Mouse (Mus musculus) forelimb bud, embryonic 11.5 days (tissue): ENCODE measurements at regions not wholly inside any gene's neighbourhood (a gene's known extent, or its start where the extent isn't known, plus 50 kb on each side); places are given as distances from the start of the nearest gene placed in this dataset.
"Not testable (repeated sequence)": the region's sequence is repeated elsewhere in the genome, so short reads cannot be mapped to it uniquely, and the experiment has no call there.

Experiments
- DNase-seq: peaks from one replicate; pipeline ENCODE4 v3.0.0-alpha.2; 2012; ENCODE audit warnings: low read depth, low spot score

DNA sequence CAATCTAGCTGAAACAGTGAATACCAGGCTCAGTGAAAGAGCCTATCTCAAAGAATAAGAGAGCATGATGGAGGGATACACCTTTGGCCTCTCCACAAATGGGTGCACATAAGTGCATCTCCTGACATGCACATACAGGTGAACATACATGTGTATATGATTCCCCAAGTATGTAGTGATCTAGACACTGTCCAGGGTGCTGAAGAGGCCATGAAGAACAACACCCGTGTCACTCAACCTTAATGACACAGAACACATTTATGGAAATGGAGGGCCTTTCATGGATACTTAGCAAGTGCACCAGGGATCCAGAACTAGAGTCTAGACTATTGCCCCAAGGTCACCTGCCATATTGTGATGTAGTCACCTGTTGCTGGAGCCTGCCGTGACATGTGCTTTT is 56.9 kb downstream of the Spata19 start:
- DNase-seq: peak; percentile 42

DNA sequence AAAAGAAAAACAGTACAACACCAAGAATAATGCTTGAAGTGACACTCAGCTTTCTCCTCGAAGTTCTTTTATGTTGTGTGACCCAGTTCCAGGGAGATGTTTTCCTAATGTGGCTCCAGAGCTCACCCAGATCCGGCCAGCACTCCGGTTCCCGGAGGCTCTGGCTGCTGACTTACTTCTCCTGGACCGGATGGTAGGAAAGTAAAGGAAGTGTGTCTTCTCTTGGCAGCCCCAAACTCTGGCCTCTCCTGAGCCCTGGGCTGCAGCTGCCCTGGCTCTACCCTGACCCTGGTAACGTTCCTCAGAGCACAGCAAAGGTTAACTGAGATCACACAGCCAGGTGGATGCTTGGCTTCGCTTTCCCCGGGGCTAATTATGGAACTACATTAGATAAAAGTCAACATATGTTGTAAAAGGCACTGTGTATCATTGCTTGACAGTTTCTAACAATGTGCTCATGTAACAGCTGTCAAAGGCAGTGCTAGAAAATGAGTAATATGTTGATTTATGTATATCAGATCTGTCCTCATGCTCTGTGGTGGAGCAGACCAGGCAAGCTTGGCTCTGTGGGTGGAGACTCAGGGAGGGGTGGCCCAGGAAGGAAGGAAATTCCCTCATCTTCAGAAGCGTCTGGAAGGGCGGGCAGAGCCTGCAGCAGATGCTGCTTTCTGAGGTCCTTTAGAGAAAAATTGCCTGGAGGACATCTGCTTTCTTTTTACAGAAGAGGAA is 57.5 kb downstream of the Spata19 start:
- no peak for DNase-seq

GRCm38 (mm10) chr9:27458335-27459040 is 61.9 kb downstream of the Spata19 start:
- no peak for DNase-seq

DNA sequence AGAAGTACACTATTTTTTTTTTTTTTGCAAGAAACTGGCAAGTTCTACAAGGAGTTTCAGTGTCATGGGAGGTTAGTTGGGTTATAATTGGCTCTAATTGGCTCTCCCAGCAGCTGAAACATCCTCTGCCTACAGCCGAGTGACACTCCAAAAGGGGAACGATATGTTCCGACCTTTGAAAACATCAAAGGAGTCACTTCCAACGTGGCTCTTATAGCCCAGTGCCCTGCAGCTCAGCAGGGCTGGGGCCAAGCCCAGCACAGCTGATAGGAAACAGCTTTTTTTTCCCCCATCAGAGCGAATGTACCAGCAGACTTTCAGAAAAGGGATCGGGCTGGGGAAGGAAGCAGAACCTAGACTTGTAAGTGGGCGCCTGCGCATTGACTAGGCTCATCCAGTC is 64.4 kb downstream of the Spata19 start:
- DNase-seq: peak; percentile 24

DNA sequence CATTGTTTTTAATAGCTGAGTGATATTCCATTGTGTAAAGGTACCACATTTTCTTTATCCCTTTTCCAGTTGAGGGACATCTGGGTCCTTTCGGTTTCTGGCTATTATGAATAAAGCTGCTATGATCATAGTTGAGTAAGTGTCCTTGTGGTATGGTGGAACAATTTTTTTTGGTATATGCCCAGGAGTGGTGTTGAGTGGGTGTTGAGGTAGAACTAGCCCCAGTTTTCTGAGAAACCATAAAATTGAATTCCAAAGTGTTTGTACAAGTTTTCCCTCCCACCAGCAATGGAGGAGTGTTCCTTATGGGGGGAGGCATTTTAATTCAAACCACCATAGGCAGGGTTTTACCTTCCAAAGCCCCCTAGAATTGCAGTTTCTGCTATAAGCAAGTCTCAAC is 67.4 kb downstream of the Spata19 start:
- no peak for DNase-seq

GRCm38 (mm10) chr9:27475468-27475867 is 78.9 kb downstream of the Spata19 start:
- DNase-seq: no peak

DNA sequence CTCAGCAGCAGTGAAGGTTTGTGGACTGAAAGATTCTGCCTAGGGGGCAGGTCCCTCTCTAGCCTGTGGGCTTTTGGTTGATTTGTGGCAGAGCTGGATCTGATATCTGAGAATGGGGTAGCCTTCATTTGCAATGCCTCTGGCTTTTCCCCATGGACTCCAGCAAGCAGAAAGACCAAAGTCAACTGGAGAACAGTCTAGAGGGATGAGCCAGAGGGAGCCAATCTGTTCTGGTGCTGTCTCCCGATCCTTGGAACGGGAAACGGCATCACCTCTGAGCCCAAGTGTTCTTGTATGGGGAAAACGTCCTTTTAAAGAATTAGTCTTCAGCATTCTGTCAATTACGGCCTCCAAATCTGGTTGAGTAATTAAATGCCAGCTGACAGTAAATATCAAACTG is 80.0 kb downstream of the Spata19 start:
- DNase-seq: no peak

DNA sequence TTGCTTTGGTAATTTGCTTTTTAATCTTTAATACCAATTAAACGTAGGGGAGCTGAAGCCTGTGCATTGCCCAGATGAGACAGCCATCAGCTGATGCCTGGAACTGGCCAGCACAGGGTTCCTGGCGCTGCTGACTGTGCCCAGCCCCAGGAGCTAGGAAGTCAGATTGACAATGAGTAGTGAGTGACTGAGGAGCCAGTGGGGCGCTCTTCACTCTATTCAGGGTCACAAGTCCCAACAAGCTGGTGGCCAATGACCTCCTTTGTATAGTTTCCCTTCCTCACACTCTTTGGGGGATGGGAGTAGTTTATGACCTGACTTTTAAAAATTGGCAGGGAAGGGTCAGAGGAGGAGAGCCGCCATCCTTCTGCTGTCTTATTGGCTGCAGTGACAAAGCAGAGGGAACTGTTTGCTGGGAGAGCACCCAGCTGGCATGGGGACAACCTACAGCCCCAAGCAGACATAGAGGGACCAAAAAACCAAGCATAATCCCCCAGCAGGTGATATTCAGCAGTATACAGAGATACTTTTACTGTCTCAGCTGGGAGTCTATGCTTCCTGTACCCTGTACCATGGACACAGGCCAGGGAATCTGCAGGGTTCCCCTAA is 80.6 kb downstream of the Spata19 start:
- DNase-seq: no peak

DNA sequence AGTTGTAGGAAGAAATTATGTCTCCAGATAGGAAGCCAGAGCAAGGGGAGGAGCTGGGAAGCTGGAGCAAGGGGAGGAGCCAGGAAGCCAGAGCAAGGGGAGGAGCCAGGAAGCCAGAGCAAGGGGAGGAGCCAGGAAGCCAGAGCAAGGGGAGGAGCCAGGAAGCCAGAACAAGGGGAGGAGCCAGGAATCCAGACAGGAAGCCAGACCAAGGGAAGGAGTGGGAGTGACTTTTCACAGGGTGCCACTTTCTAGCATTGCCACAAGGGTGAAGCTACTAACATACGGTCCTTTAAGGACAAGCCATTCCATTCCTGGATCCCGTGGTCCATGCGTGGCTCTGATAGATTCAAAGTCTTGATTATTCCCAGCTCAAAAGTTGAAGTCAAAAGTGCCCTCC is 81.7 kb downstream of the Spata19 start:
- no peak for DNase-seq

DNA sequence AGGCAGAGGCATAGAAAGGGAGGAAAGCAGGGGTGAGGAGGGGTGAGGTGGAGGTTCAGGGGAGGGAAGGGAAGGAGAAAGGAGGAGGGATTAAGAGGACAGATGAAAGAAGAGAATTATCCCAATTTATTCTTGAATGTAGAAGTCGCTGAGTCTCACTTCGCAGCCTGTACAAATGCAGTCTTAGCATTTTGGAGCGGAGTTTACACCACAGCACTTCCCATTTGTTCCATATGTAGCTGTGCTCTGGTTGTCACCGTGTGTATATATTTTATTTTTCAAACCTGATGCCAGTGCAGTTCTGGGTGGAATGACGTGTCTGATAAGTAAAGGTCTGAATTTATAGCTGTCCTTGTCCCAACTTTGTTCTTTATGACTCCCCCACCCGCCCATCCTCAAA is 105.2 kb downstream of the Spata19 start:
- no peak for DNase-seq

- no peak for DNase-seq
Measured at GRCm38 (mm10) chr9:27509157-27509556, 112.6 kb downstream of the Spata19 start.

DNA sequence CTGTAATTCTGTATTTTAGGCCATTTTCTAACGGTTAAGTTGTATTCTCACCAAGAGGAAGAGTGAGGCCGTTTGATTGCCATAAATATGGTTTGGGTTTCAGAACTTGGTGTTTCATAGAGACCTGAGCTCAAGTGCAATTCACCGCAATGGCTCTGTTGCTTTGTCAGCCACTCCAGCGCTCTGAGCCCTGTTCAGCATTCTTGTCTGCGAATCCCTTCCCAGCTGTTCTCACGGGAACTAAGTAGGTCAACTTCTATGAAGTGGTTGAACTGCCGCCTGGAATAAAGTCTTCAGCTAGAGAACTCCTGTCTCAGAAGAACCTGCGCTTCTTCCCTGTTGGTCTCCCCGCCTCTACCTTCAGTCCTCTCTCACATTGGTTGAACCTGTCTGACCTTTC is 113.1 kb downstream of the Spata19 start:
- DNase-seq: no peak

DNA sequence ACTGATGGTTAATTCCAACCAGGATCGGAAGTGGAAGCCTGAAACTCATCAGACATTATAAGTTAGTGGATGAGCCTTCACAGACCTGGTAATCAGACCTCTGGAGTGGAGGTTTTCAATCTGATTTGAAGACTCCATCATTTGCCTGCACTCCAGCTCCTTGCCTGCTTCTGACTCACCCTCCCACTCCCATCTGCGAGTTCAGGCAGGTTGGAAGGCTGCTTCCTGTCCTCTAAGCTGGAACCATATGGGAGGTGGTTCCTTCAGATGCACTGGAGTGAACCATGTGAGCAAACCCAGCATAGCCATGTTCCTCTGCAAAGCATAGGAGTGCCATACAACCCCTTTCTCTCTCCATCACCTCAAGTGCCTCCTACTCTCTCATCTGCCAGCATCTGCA is 114.6 kb downstream of the Spata19 start:
- no peak for DNase-seq

- DNase-seq: no peak
Measured at GRCm38 (mm10) chr9:27515427-27516110, 119.0 kb downstream of the Spata19 start.

DNA sequence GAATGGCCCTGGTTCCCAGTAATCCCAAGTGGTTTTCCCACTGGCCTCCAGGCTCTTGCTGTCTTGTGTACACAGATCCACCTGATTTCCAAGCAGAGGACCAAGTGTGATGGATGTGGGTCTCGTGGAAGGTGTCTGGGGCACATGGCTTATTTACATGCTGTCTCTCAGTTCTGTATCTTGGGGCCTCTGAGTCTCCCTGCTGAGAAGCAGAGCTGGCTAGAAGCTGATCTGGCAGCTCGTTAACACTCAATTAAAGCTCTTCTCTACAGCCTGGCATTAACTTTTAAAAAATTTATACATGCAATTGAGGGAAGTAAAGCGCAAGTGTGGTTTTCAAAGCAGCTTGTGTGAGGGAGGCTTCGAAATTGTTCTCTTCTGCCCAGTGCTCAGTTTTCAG is 121.4 kb downstream of the Spata19 start:
- no peak for DNase-seq

GRCm38 (mm10) chr9:27519711-27520110 is 123.1 kb downstream of the Spata19 start:
- no peak for DNase-seq

- DNase-seq: no peak
Measured at GRCm38 (mm10) chr9:27521181-27521580, 124.6 kb downstream of the Spata19 start.

- DNase-seq: no peak
Measured at GRCm38 (mm10) chr9:27526681-27527080, 130.1 kb downstream of the Spata19 start.

- no peak for DNase-seq
Measured at GRCm38 (mm10) chr9:27538480-27538879, 141.9 kb downstream of the Spata19 start.

DNA sequence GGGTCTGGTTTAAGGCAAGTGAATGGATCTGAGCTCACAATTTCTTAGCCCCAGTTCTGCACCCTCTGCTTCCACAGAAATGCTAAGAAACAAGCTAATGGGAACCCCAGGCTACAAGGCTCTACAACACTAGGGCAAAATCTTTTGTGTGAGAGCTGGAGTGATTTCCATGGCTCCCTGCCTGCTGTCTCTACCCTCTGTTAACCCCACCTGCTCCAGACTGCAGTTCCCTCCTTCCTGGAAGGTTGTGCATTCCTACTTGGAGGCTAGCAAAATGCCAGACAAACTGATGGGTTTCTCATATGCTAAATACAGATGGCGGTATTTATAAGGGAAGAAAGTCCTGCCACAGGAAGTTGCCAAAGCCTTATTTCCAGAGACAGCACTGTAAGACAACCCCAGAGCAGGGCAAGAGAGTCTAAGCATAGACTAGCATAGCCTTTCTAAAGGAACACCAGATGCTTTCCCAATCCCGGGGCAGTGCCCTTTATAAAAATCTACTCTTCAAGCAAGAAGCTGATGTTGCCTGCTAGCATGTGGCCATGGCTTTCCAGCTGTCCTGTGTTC is 145.1 kb downstream of the Spata19 start:
- DNase-seq: no peak

- not testable (repeated sequence) for DNase-seq
Measured at GRCm38 (mm10) chr9:27554697-27555096, 158.1 kb downstream of the Spata19 start.
